Mouse (Mus musculus) lung, postnatal 0 days (tissue): ENCODE results near the gene Rnf185.
A peak's percentile ranks its signal among the peaks of the same experiment; 100 is the strongest.

ENCODE experiments used
- CTCF ChIP-seq: IDR thresholded peaks from 2 replicates; pipeline ENCODE4 v1.5.1; 2016; ENCODE audit warnings: antibody characterized with exemption, mild to moderate bottlenecking
- EP300 ChIP-seq: IDR thresholded peaks from 2 replicates; pipeline ENCODE4 v1.6.1; 2016; ENCODE audit warnings: antibody characterized with exemption, mild to moderate bottlenecking, control low read depth

DNA sequence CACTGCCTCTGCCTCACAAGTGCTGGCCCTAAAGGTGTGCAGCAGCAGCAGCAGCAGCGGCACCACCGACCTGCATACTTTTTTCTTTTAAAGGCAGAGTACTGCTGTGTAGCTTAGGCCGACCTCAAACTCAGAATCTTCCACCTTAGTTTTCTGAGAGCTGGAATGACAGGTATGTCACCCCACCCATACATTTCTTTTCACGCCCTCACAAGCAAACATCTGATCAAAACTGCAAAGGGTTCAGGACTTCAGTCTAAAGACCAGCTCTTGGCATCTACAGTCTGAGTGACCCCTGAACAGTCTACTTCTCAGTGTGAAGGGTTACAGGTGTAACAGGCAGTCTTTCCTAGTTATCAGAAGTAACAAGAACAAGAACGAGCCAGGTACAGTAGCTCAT is 61.4 kb downstream of the Rnf185 start:
- TF ChIP-seq CTCF: no peak
- TF ChIP-seq EP300: peak; percentile 38; the same call in 1 of the 2 replicates
